Mouse (Mus musculus): ENCODE results near the gene Gm12248. TPM values are rescaled to one million over a fixed set of nuclear protein-coding genes. Genes with fewer than 3 reads are reported as not detected.

Gene Gm12248
- polyA plus RNA-seq, 1 experiment from 2014 or later: 0.13 TPM

- no peak overlapping the region for H3K4me3 ChIP-seq (ENCODE audit: low read depth, low read length)
- WGBS: 86% methylated on average over 3 of the region's 3 CpGs
- H3K4me1 ChIP-seq (ENCODE audit: control insufficient read depth, insufficient read depth, low read length): 0 out of 2 replicates have a peak, but pooled peaks cover 8% of the 10 kb centered on the region
- no peak overlapping the region for H3K9ac ChIP-seq (ENCODE audit: low read depth, low read length)
- H3K27ac ChIP-seq (ENCODE audit: low read length): no peak overlapping the region
- no peaks in the 10 kb centered on the region for H3K9me3 ChIP-seq (replicated peaks; ENCODE audit: control insufficient read depth, low read length, poor library complexity, severe bottlenecking)
- no peak for ATAC-seq
- no peaks in the 10 kb centered on the region for H3K36me3 ChIP-seq (ENCODE audit: control insufficient read depth, insufficient read depth, low read length)
- H3K4me2 ChIP-seq (ENCODE audit: low read length): no peak overlapping the region
- H3K27me3 ChIP-seq (ENCODE audit: control insufficient read depth, insufficient read depth, low read depth, low read length): no peaks in the 10 kb centered on the region
These were observed 59.3 kb downstream of the Gm12248 start for GRCm38 (mm10) chr11:58033635-58034034.

DNA sequence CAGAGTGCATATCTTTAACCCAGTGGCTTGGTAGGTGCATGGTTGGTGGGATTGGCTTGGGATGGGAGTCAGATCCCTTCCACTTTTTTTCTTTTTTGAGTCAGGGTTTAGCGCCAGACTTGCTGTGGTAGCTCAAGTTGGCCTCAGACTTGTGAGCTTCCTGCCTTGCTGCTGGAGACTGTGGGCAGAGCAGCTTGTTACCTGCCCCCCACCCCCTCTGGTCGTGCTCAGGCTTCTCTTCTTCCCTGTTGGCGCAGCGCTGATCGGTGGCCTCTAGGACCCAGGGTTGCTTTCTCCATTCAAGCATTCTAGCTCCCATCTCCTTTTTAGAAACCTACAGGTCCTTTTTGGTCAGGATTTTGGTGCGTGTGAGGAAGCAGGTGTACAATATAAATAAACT is 61.8 kb downstream of the Gm12248 start:
- WGBS: 84% methylated on average over 6 of the region's 6 CpGs
- Histone ChIP-seq H3K9me3 (replicated peaks; ENCODE audit: control insufficient read depth, low read length, poor library complexity, severe bottlenecking) (no peaks in the 10 kb centered on the region), H3K27ac (ENCODE audit: low read length) (no peak overlapping the region), H3K4me3 (ENCODE audit: low read depth, low read length) (no peak overlapping the region), H3K27me3 (ENCODE audit: control insufficient read depth, insufficient read depth, low read depth, low read length) (no peaks in the 10 kb centered on the region), H3K4me1 (ENCODE audit: control insufficient read depth, insufficient read depth, low read length) (0 out of 2 replicates have a peak, but pooled peaks cover 7% of the 10 kb centered on the region), H3K36me3 (ENCODE audit: control insufficient read depth, insufficient read depth, low read length) (no peaks in the 10 kb centered on the region), H3K4me2 (ENCODE audit: low read length) (no peak overlapping the region), H3K9ac (ENCODE audit: low read depth, low read length) (no peak overlapping the region)
- no peak for ATAC-seq

DNA sequence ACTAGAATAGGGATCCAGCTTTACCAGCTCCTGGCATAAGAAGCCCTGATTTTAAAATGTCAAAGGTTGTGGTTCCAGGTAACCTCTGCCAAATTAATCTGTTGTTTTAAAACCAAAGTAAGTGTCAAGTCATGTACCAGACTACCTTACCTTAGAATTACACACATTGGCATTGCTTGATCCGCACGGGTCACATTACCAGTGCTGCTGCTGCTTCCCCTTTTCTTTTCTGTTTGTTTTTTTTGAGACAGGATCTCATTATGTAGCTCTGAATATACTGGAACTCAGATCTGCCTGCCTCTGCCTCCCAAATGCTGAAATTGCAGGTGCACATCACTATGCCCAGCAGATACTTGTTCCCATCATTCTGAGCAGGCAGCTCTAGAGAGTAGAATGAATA is 63.1 kb downstream of the Gm12248 start:
- Histone ChIP-seq H3K9ac (ENCODE audit: low read depth, low read length) (no peak overlapping the region), H3K27me3 (ENCODE audit: control insufficient read depth, insufficient read depth, low read depth, low read length) (no peaks in the 10 kb centered on the region), H3K27ac (ENCODE audit: low read length) (no peak overlapping the region), H3K4me1 (ENCODE audit: control insufficient read depth, insufficient read depth, low read length) (0 out of 2 replicates have a peak, but pooled peaks cover 4% of the 10 kb centered on the region), H3K9me3 (replicated peaks; ENCODE audit: control insufficient read depth, low read length, poor library complexity, severe bottlenecking) (no peaks in the 10 kb centered on the region), H3K4me3 (ENCODE audit: low read depth, low read length) (no peak overlapping the region), H3K36me3 (ENCODE audit: control insufficient read depth, insufficient read depth, low read length) (no peaks in the 10 kb centered on the region), H3K4me2 (ENCODE audit: low read length) (no peak overlapping the region)
- ATAC-seq: no peak
- WGBS: 89% methylated on average over 2 of the region's 2 CpGs

GRCm38 (mm10) chr11:58028981-58029380 is 64.0 kb downstream of the Gm12248 start:
- Histone ChIP-seq H3K9ac (ENCODE audit: low read depth, low read length) (no peak overlapping the region), H3K9me3 (replicated peaks; ENCODE audit: control insufficient read depth, low read length, poor library complexity, severe bottlenecking) (no peaks in the 10 kb centered on the region), H3K36me3 (ENCODE audit: control insufficient read depth, insufficient read depth, low read length) (no peaks in the 10 kb centered on the region), H3K27ac (ENCODE audit: low read length) (no peak overlapping the region), H3K27me3 (ENCODE audit: control insufficient read depth, insufficient read depth, low read depth, low read length) (no peaks in the 10 kb centered on the region), H3K4me2 (ENCODE audit: low read length) (no peak overlapping the region), H3K4me1 (ENCODE audit: control insufficient read depth, insufficient read depth, low read length) (0 out of 2 replicates have a peak, but pooled peaks cover 2% of the 10 kb centered on the region), H3K4me3 (ENCODE audit: low read depth, low read length) (no peak overlapping the region)
- ATAC-seq: no peak
- WGBS: 86% methylated on average over 1 of the region's 1 CpGs

- H3K4me2 ChIP-seq (ENCODE audit: low read length): no peak overlapping the region
- no peak overlapping the region for H3K27ac ChIP-seq (ENCODE audit: low read length)
- H3K36me3 ChIP-seq (ENCODE audit: control insufficient read depth, insufficient read depth, low read length): no peaks in the 10 kb centered on the region
- ATAC-seq: no peak
- 70% methylated on average over 1 of the region's 1 CpGs for WGBS
- H3K4me3 ChIP-seq (ENCODE audit: low read depth, low read length): no peak overlapping the region
- H3K4me1 ChIP-seq (ENCODE audit: control insufficient read depth, insufficient read depth, low read length): peaks cover 4% of the 10 kb centered on the region; the same call in 1 of the 2 replicates
- H3K9ac ChIP-seq (ENCODE audit: low read depth, low read length): no peak overlapping the region
- H3K9me3 ChIP-seq (replicated peaks; ENCODE audit: control insufficient read depth, low read length, poor library complexity, severe bottlenecking): no peaks in the 10 kb centered on the region
- H3K27me3 ChIP-seq (ENCODE audit: control insufficient read depth, insufficient read depth, low read depth, low read length): no peaks in the 10 kb centered on the region
These were observed 66.1 kb downstream of the Gm12248 start for GRCm38 (mm10) chr11:58026860-58027259.

- no peaks in the 10 kb centered on the region for H3K9me3 ChIP-seq (replicated peaks; ENCODE audit: control insufficient read depth, low read length, poor library complexity, severe bottlenecking)
- WGBS: 74% methylated on average over 3 of the region's 3 CpGs
- no peak overlapping the region for H3K27ac ChIP-seq (ENCODE audit: low read length)
- H3K9ac ChIP-seq (ENCODE audit: low read depth, low read length): no peak overlapping the region
- H3K4me2 ChIP-seq (ENCODE audit: low read length): no peak overlapping the region
- ATAC-seq: no peak
- H3K27me3 ChIP-seq (ENCODE audit: control insufficient read depth, insufficient read depth, low read depth, low read length): no peaks in the 10 kb centered on the region
- peaks cover 4% of the 10 kb centered on the region; the same call in 1 of the 2 replicates for H3K4me1 ChIP-seq (ENCODE audit: control insufficient read depth, insufficient read depth, low read length)
- H3K4me3 ChIP-seq (ENCODE audit: low read depth, low read length): no peak overlapping the region
- H3K36me3 ChIP-seq (ENCODE audit: control insufficient read depth, insufficient read depth, low read length): no peaks in the 10 kb centered on the region
These were observed 66.6 kb downstream of the Gm12248 start for GRCm38 (mm10) chr11:58026337-58026736.

GRCm38 (mm10) chr11:58025881-58026280 is 67.1 kb downstream of the Gm12248 start:
- Histone ChIP-seq H3K4me1 (ENCODE audit: control insufficient read depth, insufficient read depth, low read length) (peaks cover 4% of the 10 kb centered on the region), H3K4me2 (ENCODE audit: low read length) (no peak overlapping the region), H3K9me3 (replicated peaks; ENCODE audit: control insufficient read depth, low read length, poor library complexity, severe bottlenecking) (no peaks in the 10 kb centered on the region), H3K27me3 (ENCODE audit: control insufficient read depth, insufficient read depth, low read depth, low read length) (no peaks in the 10 kb centered on the region), H3K36me3 (ENCODE audit: control insufficient read depth, insufficient read depth, low read length) (no peaks in the 10 kb centered on the region), H3K9ac (ENCODE audit: low read depth, low read length) (no peak overlapping the region), H3K27ac (ENCODE audit: low read length) (no peak overlapping the region), H3K4me3 (ENCODE audit: low read depth, low read length) (no peak overlapping the region)
- ATAC-seq: no peak
- 95% methylated on average over 4 of the region's 4 CpGs for WGBS

GRCm38 (mm10) chr11:58024671-58025070 is 68.3 kb downstream of the Gm12248 start:
- no peak overlapping the region for H3K27ac ChIP-seq (ENCODE audit: low read length)
- no peaks in the 10 kb centered on the region for H3K27me3 ChIP-seq (ENCODE audit: control insufficient read depth, insufficient read depth, low read depth, low read length)
- WGBS: 92% methylated on average over 2 of the region's 2 CpGs
- H3K36me3 ChIP-seq (ENCODE audit: control insufficient read depth, insufficient read depth, low read length): no peaks in the 10 kb centered on the region
- no peak overlapping the region for H3K4me3 ChIP-seq (ENCODE audit: low read depth, low read length)
- H3K4me1 ChIP-seq (ENCODE audit: control insufficient read depth, insufficient read depth, low read length): peaks cover 8% of the 10 kb centered on the region
- H3K9ac ChIP-seq (ENCODE audit: low read depth, low read length): no peak overlapping the region
- no peak for ATAC-seq
- H3K4me2 ChIP-seq (ENCODE audit: low read length): no peak overlapping the region
- no peaks in the 10 kb centered on the region for H3K9me3 ChIP-seq (replicated peaks; ENCODE audit: control insufficient read depth, low read length, poor library complexity, severe bottlenecking)

GRCm38 (mm10) chr11:58024271-58024670 is 68.7 kb downstream of the Gm12248 start:
- WGBS: 100% methylated on average over 1 of the region's 1 CpGs
- H3K9ac ChIP-seq (ENCODE audit: low read depth, low read length): no peak overlapping the region
- no peak overlapping the region for H3K27ac ChIP-seq (ENCODE audit: low read length)
- H3K9me3 ChIP-seq (replicated peaks; ENCODE audit: control insufficient read depth, low read length, poor library complexity, severe bottlenecking): no peaks in the 10 kb centered on the region
- no peak for ATAC-seq
- no peaks in the 10 kb centered on the region for H3K36me3 ChIP-seq (ENCODE audit: control insufficient read depth, insufficient read depth, low read length)
- H3K4me1 ChIP-seq (ENCODE audit: control insufficient read depth, insufficient read depth, low read length): peaks cover 8% of the 10 kb centered on the region
- no peaks in the 10 kb centered on the region for H3K27me3 ChIP-seq (ENCODE audit: control insufficient read depth, insufficient read depth, low read depth, low read length)
- no peak overlapping the region for H3K4me3 ChIP-seq (ENCODE audit: low read depth, low read length)
- no peak overlapping the region for H3K4me2 ChIP-seq (ENCODE audit: low read length)
